Mouse (Mus musculus) limb, embryonic 10.5 days (tissue): ENCODE data around the gene Nucb2. TPM values are rescaled to one million over a fixed set of nuclear protein-coding genes. Genes with fewer than 3 reads are reported as not detected.

Source experiments
- DNase-seq: peaks from one replicate; pipeline ENCODE4 v3.0.0-alpha.2; 2017; ENCODE audit warnings: low spot score
- H3K27ac ChIP-seq: fragments of 300-500 bp; sonication (generic); 2 replicates; pipeline ENCODE4 v1.5.1; 2016; ENCODE audit warnings: mild to moderate bottlenecking
- H3K27me3 ChIP-seq: fragments of 300-500 bp; sonication (generic); 2 replicates; pipeline ENCODE4 v1.6.1; 2016; ENCODE audit warnings: low read depth, mild to moderate bottlenecking; ENCODE audit not compliant: poor library complexity, severe bottlenecking
- H3K36me3 ChIP-seq: fragments of 300-500 bp; sonication (generic); 2 replicates; pipeline ENCODE4 v1.6.1; 2016; ENCODE audit warnings: mild to moderate bottlenecking, moderate library complexity
- H3K4me1 ChIP-seq: fragments of 300-500 bp; sonication (generic); 2 replicates; pipeline ENCODE4 v1.6.1; 2016
- H3K4me3 ChIP-seq: fragments of 300-500 bp; sonication (generic); 2 replicates; pipeline ENCODE4 v1.5.1; 2016; ENCODE audit warnings: mild to moderate bottlenecking, moderate library complexity
- H3K9me3 ChIP-seq: fragments of 300-500 bp; sonication (generic); replicated peaks from 2 replicates; pipeline ENCODE4 v1.6.1; 2016; ENCODE audit warnings: mild to moderate bottlenecking
- polyA plus RNA-seq: library from polyadenylated mRNA; unstranded; fragments of >200 nt; fragmentation: Nextera tagmentation; extraction: Ambion mirVana; gene quantifications from 2 replicates; pipeline ENCODE4 v1.2.1, GENCODE M21; 2016

Gene Nucb2
- polyA plus RNA-seq, 1 experiment from 2014 or later, result 6.6 TPM

DNA sequence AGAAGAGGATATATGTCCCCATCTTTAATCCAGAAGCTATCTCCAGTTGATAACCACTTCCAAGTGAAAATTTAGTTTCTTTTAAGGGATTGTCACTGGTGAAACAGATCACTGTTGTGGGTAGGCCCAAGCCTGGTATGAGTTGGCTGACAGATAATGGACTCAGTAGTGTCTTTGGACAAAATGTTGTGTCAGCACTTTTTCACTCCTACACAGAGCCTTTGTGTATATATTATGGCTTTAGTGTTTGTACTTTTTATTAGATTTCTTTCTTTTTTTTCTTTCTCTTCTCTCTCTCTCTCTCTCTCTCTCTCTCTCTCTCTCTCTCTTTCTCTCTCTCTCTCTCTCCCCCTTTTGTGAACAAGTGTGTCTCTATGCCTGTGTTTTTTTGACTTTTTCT is 52.7 kb downstream of the Nucb2 start:
- DNase-seq, result no peak
- no peaks in the 10 kb centered on the region for H3K4me1 ChIP-seq
- H3K36me3 ChIP-seq, result no peaks in the 10 kb centered on the region
- no peak overlapping the region for H3K4me3 ChIP-seq
- no peaks in the 10 kb centered on the region for H3K9me3 ChIP-seq
- H3K27ac ChIP-seq, result no peak overlapping the region
- no peaks in the 10 kb centered on the region for H3K27me3 ChIP-seq

DNA sequence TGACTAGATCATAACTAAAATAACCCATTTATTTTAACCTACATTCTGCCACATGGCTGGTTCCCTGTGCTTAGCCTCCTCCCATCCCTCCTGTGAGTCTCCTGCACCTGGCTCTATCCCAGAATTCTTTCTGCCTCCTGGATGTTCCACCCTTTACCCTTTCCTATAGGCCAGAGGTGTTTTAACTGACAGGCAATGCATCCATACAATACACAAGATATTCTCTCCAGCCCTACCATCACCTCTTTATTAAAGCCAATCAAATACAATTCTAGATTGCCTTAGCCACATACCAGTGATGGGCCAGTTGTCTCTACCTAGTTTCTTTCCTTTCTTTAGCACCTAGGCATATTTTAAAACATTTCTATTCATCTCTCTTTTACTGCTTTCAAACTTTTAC is 70.4 kb downstream of the Nucb2 start:
- Histone ChIP-seq H3K27me3 (peaks cover 20% of the 10 kb centered on the region; the same call in 1 of the 2 replicates), H3K4me1 (no peaks in the 10 kb centered on the region), H3K9me3 (no peaks in the 10 kb centered on the region), H3K36me3 (no peaks in the 10 kb centered on the region), H3K4me3 (no peak overlapping the region), H3K27ac (no peak overlapping the region)
- DNase-seq, result no peak

Other genes with a start within 250 kb of the Nucb2 start
- 5.8 and 6.9 TPM in 2 replicates for gene Plekha7, start 196.0 kb upstream of the Nucb2 start, polyA plus RNA-seq
- 840 and 992 TPM in 2 replicates for gene Rps13, start 170.2 kb upstream of the Nucb2 start, polyA plus RNA-seq
- 28.8 and 34.5 TPM in 2 replicates for gene Pik3c2a, start 60.9 kb upstream of the Nucb2 start, polyA plus RNA-seq